Mouse (Mus musculus) liver, postnatal 0 days (tissue): Measurements from ENCODE around the gene Lgals8.

Experiments
- CTCF ChIP-seq: sonication (generic); IDR thresholded peaks from 2 replicates; pipeline ENCODE4 v1.5.1; 2016; ENCODE audit warnings: antibody characterized with exemption, low read depth
- EP300 ChIP-seq: IDR thresholded peaks from 2 replicates; pipeline ENCODE4 v1.6.1; 2016; ENCODE audit warnings: antibody characterized with exemption, low read depth, mild to moderate bottlenecking

- TF ChIP-seq CTCF (no peak), EP300 (no peak; the same call in 1 of the 2 replicates)
Measured at GRCm38 (mm10) chr13:12468488-12468887, 3.7 kb upstream of the Lgals8 start.
